Mouse (Mus musculus): ENCODE measurements around the gene Hmgb1. TPM values are rescaled to one million over a fixed set of nuclear protein-coding genes. Genes with fewer than 3 reads are reported as not detected.

The Hmgb1 gene
- polyA plus RNA-seq, 1 experiment = 88.6 TPM

- Histone ChIP-seq H3K36me3 (ENCODE audit: control insufficient read depth, insufficient read depth) (no peaks in the 10 kb centered on the region), H3K27me3 (ENCODE audit: control insufficient read depth, insufficient read depth, insufficient read length) (no peaks in the 10 kb centered on the region), H3ac (ENCODE audit: control insufficient read depth, insufficient read length) (no peak overlapping the region), H3K4me2 (ENCODE audit: low read depth) (no peak overlapping the region), H3K4me3 (no peak overlapping the region), H3K79me2 (ENCODE audit: control insufficient read depth, insufficient read depth) (no peaks in the 10 kb centered on the region)
- TF ChIP-seq MAX (IDR thresholded peaks at IDR 0.05; ENCODE audit: low read depth) (no peak), POLR2A (IDR thresholded peaks at IDR 0.05; ENCODE audit: insufficient read length, low read depth) (no peak), USF1 (IDR thresholded peaks at IDR 0.05; ENCODE audit: low read depth) (no peak), POLR2AphosphoS2 (IDR thresholded peaks at IDR 0.05; ENCODE audit: insufficient read length, low read depth) (no peak), MYOD1 (IDR thresholded peaks at IDR 0.05; ENCODE audit: control insufficient read depth in 1 of 3, insufficient read length in 2 of 3, low read depth in 2 of 3) (no peak), REST (IDR thresholded peaks at IDR 0.05; ENCODE audit: insufficient read depth, insufficient read length) (no peak), TCF12 (IDR thresholded peaks at IDR 0.05; ENCODE audit: insufficient read depth, poor library complexity, severe bottlenecking) (no peak), MYOG (IDR thresholded peaks at IDR 0.05; ENCODE audit: control insufficient read depth in 1 of 3, insufficient read depth in 1 of 3, insufficient read length in 2 of 3, low read depth in 2 of 3) (no peak), TCF3 (IDR thresholded peaks at IDR 0.05; ENCODE audit: insufficient read length, low read depth) (no peak), E2F4 (IDR thresholded peaks at IDR 0.05; ENCODE audit: insufficient read depth) (no peak), SRF (IDR thresholded peaks at IDR 0.05; ENCODE audit: control insufficient read depth, insufficient read length, low read depth) (no peak), CEBPB (IDR thresholded peaks at IDR 0.05; ENCODE audit: insufficient read depth, poor library complexity, severe bottlenecking) (no peak)
Observed at GRCm38 (mm10) chr5:149174527-149174926, 9.8 kb downstream of the Hmgb1 start.

DNA sequence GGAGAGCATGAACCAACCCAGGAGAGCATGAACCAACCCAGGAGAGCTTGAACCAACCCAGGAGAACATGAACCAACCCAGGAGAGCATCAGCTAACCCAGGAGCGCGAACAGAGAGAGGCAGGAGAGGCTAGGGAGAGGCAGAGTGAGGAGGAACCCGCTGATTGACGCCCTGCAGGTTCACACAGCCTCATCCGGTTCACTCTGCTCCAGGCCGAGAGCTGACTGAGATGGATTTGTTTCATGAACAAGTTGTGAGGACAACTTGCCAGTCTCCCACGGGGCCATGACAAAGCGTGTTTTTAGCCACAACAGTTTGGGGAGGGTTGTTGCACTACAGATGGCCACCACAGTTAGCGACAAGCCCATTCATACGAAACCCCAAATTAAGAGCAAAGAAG lies 12.0 kb downstream of the Hmgb1 start:
- no peaks in the 10 kb centered on the region for H3K79me2 ChIP-seq (ENCODE audit: control insufficient read depth, insufficient read depth)
- TF ChIP-seq MYOD1 (IDR thresholded peaks at IDR 0.05; ENCODE audit: control insufficient read depth in 1 of 3, insufficient read length in 2 of 3, low read depth in 2 of 3) (no peak), SRF (IDR thresholded peaks at IDR 0.05; ENCODE audit: control insufficient read depth, insufficient read length, low read depth) (no peak), POLR2A (IDR thresholded peaks at IDR 0.05; ENCODE audit: insufficient read length, low read depth) (no peak)
- H3K36me3 ChIP-seq (ENCODE audit: control insufficient read depth, insufficient read depth) = no peaks in the 10 kb centered on the region
- no peak overlapping the region for H3ac ChIP-seq (ENCODE audit: control insufficient read depth, insufficient read length)
- no peak overlapping the region for H3K4me3 ChIP-seq
- no peak overlapping the region for H3K4me2 ChIP-seq (ENCODE audit: low read depth)
- no peaks in the 10 kb centered on the region for H3K27me3 ChIP-seq (ENCODE audit: control insufficient read depth, insufficient read depth, insufficient read length)

DNA sequence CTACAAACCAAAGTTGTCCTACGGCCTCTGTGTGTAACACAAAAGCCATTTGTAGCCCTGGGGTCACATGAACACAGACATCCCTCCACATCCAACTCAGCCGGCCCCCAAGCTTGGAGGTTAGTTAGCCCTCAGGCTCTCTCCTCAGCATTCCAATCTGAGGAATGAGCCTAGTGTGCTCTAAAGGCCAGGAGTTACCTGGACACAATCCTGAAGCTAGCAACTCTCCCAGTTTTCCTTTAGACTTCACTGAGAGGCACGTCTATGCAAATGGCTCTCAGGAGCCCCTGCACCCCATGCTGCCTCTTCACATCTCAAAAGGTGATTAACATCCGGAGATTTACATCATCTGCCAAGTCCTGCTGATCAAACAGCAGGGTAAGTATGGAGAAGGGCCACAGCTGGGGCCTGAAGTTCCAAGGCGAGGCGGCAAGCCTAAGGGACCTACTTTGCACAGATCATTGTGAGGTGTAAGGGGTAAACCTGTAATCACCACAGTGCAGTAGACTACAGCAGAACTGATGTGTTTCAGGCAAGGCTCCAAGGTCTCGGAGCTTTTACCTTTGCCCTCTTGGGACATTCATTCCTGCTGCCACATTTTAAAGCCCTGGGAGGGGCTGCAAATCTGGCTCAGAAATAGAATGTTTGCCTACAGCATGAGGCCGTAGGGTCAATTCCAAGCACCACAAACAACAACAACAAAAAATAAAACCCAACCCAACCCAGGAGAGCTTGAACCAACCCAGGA lies 13.3 kb downstream of the Hmgb1 start:
- Histone ChIP-seq H3K4me3 (no peak overlapping the region), H3K4me2 (ENCODE audit: low read depth) (no peak overlapping the region), H3K27me3 (ENCODE audit: control insufficient read depth, insufficient read depth, insufficient read length) (no peaks in the 10 kb centered on the region), H3ac (ENCODE audit: control insufficient read depth, insufficient read length) (no peak overlapping the region), H3K79me2 (ENCODE audit: control insufficient read depth, insufficient read depth) (no peaks in the 10 kb centered on the region), H3K36me3 (ENCODE audit: control insufficient read depth, insufficient read depth) (no peaks in the 10 kb centered on the region)
- TF ChIP-seq MAX (IDR thresholded peaks at IDR 0.05; ENCODE audit: low read depth) = no peak
- TF ChIP-seq MYOD1 (IDR thresholded peaks at IDR 0.05; ENCODE audit: control insufficient read depth in 1 of 3, insufficient read length in 2 of 3, low read depth in 2 of 3) = no peak
- no peak for TF ChIP-seq POLR2A (IDR thresholded peaks at IDR 0.05; ENCODE audit: insufficient read length, low read depth)
- TF ChIP-seq POLR2AphosphoS2 (IDR thresholded peaks at IDR 0.05; ENCODE audit: insufficient read length, low read depth) = no peak
- no peak for TF ChIP-seq SRF (IDR thresholded peaks at IDR 0.05; ENCODE audit: control insufficient read depth, insufficient read length, low read depth)

GRCm38 (mm10) chr5:149168816-149169215 lies 15.5 kb downstream of the Hmgb1 start:
- Histone ChIP-seq H3K4me2 (ENCODE audit: low read depth) (no peak overlapping the region), H3ac (ENCODE audit: control insufficient read depth, insufficient read length) (no peak overlapping the region), H3K27me3 (ENCODE audit: control insufficient read depth, insufficient read depth, insufficient read length) (no peaks in the 10 kb centered on the region), H3K79me2 (ENCODE audit: control insufficient read depth, insufficient read depth) (no peaks in the 10 kb centered on the region), H3K36me3 (ENCODE audit: control insufficient read depth, insufficient read depth) (no peaks in the 10 kb centered on the region), H3K4me3 (no peak overlapping the region)
- TF ChIP-seq MYOG (IDR thresholded peaks at IDR 0.05; ENCODE audit: control insufficient read depth in 1 of 3, insufficient read depth in 1 of 3, insufficient read length in 2 of 3, low read depth in 2 of 3) = no peak
- TF ChIP-seq SRF (IDR thresholded peaks at IDR 0.05; ENCODE audit: control insufficient read depth, insufficient read length, low read depth) = no peak
- no peak for TF ChIP-seq USF1 (IDR thresholded peaks at IDR 0.05; ENCODE audit: low read depth)
- no peak for TF ChIP-seq TCF12 (IDR thresholded peaks at IDR 0.05; ENCODE audit: insufficient read depth, poor library complexity, severe bottlenecking)
- TF ChIP-seq TCF3 (IDR thresholded peaks at IDR 0.05; ENCODE audit: insufficient read length, low read depth) = no peak
- TF ChIP-seq MAX (IDR thresholded peaks at IDR 0.05; ENCODE audit: low read depth) = no peak
- no peak for TF ChIP-seq POLR2AphosphoS2 (IDR thresholded peaks at IDR 0.05; ENCODE audit: insufficient read length, low read depth)
- no peak for TF ChIP-seq E2F4 (IDR thresholded peaks at IDR 0.05; ENCODE audit: insufficient read depth)
- no peak for TF ChIP-seq CEBPB (IDR thresholded peaks at IDR 0.05; ENCODE audit: insufficient read depth, poor library complexity, severe bottlenecking)
- TF ChIP-seq POLR2A (IDR thresholded peaks at IDR 0.05; ENCODE audit: insufficient read length, low read depth) = no peak
- TF ChIP-seq REST (IDR thresholded peaks at IDR 0.05; ENCODE audit: insufficient read depth, insufficient read length) = no peak
- no peak for TF ChIP-seq MYOD1 (IDR thresholded peaks at IDR 0.05; ENCODE audit: control insufficient read depth in 1 of 3, insufficient read length in 2 of 3, low read depth in 2 of 3)

GRCm38 (mm10) chr5:149168051-149168450 lies 16.2 kb downstream of the Hmgb1 start:
- Histone ChIP-seq H3K36me3 (ENCODE audit: control insufficient read depth, insufficient read depth) (no peaks in the 10 kb centered on the region), H3K27me3 (ENCODE audit: control insufficient read depth, insufficient read depth, insufficient read length) (no peaks in the 10 kb centered on the region), H3K79me2 (ENCODE audit: control insufficient read depth, insufficient read depth) (no peaks in the 10 kb centered on the region), H3ac (ENCODE audit: control insufficient read depth, insufficient read length) (no peak overlapping the region), H3K4me2 (ENCODE audit: low read depth) (no peak overlapping the region), H3K4me3 (no peak overlapping the region)
- TF ChIP-seq POLR2A (IDR thresholded peaks at IDR 0.05; ENCODE audit: insufficient read length, low read depth) = no peak
- no peak for TF ChIP-seq REST (IDR thresholded peaks at IDR 0.05; ENCODE audit: insufficient read depth, insufficient read length)
- TF ChIP-seq POLR2AphosphoS2 (IDR thresholded peaks at IDR 0.05; ENCODE audit: insufficient read length, low read depth) = no peak
- TF ChIP-seq MYOG (IDR thresholded peaks at IDR 0.05; ENCODE audit: control insufficient read depth in 1 of 3, insufficient read depth in 1 of 3, insufficient read length in 2 of 3, low read depth in 2 of 3) = no peak
- no peak for TF ChIP-seq TCF3 (IDR thresholded peaks at IDR 0.05; ENCODE audit: insufficient read length, low read depth)
- no peak for TF ChIP-seq MAX (IDR thresholded peaks at IDR 0.05; ENCODE audit: low read depth)
- TF ChIP-seq MYOD1 (IDR thresholded peaks at IDR 0.05; ENCODE audit: control insufficient read depth in 1 of 3, insufficient read length in 2 of 3, low read depth in 2 of 3) = no peak
- TF ChIP-seq TCF12 (IDR thresholded peaks at IDR 0.05; ENCODE audit: insufficient read depth, poor library complexity, severe bottlenecking) = no peak
- no peak for TF ChIP-seq CEBPB (IDR thresholded peaks at IDR 0.05; ENCODE audit: insufficient read depth, poor library complexity, severe bottlenecking)
- no peak for TF ChIP-seq E2F4 (IDR thresholded peaks at IDR 0.05; ENCODE audit: insufficient read depth)
- TF ChIP-seq USF1 (IDR thresholded peaks at IDR 0.05; ENCODE audit: low read depth) = no peak
